Mouse (Mus musculus) hindbrain, embryonic 16.5 days (tissue): ENCODE measurements at regions not wholly inside any gene's neighbourhood (a gene's known extent, or its start where the extent isn't known, plus 50 kb on each side); places are given as distances from the start of the nearest gene placed in this dataset.

ENCODE experiments used
- ATAC-seq: fragments of 200-750 bp; cut with Nextera tagmentation; 2 replicates; pipeline ENCODE4 v1.8.0; 2017; ENCODE audit warnings: moderate TSS enrichment, moderate library complexity
- H3K27ac ChIP-seq: fragments of 300-500 bp; sonication (generic); 2 replicates; pipeline ENCODE4 v1.5.1; 2014; ENCODE audit warnings: low read depth, mild to moderate bottlenecking, control low read depth, low read length, moderate library complexity
- H3K27me3 ChIP-seq: fragments of 300-500 bp; sonication (generic); replicated peaks from 2 replicates; pipeline ENCODE4 v1.6.1; 2014; ENCODE audit warnings: low read length; ENCODE audit not compliant: control insufficient read depth, insufficient read depth
- H3K36me3 ChIP-seq: fragments of 300-500 bp; sonication (generic); 2 replicates; pipeline ENCODE4 v1.6.1; 2014; ENCODE audit warnings: mild to moderate bottlenecking, low read length, moderate library complexity, mixed read lengths; ENCODE audit not compliant: control insufficient read depth, insufficient read depth
- H3K4me1 ChIP-seq: fragments of 300-500 bp; sonication (generic); 2 replicates; pipeline ENCODE4 v1.6.1; 2014; ENCODE audit warnings: low read depth, low read length; ENCODE audit not compliant: control insufficient read depth, insufficient read depth
- H3K4me2 ChIP-seq: fragments of 300-500 bp; sonication (generic); 2 replicates; pipeline ENCODE4 v1.6.1; 2014; ENCODE audit warnings: mild to moderate bottlenecking, low read length, control low read depth, moderate library complexity
- H3K4me3 ChIP-seq: fragments of 300-500 bp; sonication (generic); 2 replicates; pipeline ENCODE4 v1.5.1; 2014; ENCODE audit warnings: mild to moderate bottlenecking, low read length, control low read depth, moderate library complexity
- H3K9ac ChIP-seq: fragments of 300-500 bp; sonication (generic); 2 replicates; pipeline ENCODE4 v1.6.1; 2014; ENCODE audit warnings: low read depth, mild to moderate bottlenecking, control low read depth, low read length, moderate library complexity
- H3K9me3 ChIP-seq: fragments of 300-500 bp; sonication (generic); 2 replicates; pipeline ENCODE4 v1.6.1; 2014; ENCODE audit warnings: mild to moderate bottlenecking, low read length, moderate library complexity; ENCODE audit not compliant: control insufficient read depth
- WGBS: fragments of 180-500 bp; shearing (Covaris S2); extraction: QIAGEN DNeasy Blood & Tissue Kit; methylation state at CpG from one replicate; pipeline ENCODE4 v1.1.7; 2014; 5-methylcytosine and 5-hydroxymethylcytosine counted together

GRCm38 (mm10) chr1:117519498-117520032, 177.4 kb upstream of the Gm28363 start:
- H3K4me1 ChIP-seq: no peaks in the 10 kb centered on the region
- no peaks in the 10 kb centered on the region for H3K9me3 ChIP-seq
- ATAC-seq: peak; percentile 81
- H3K4me3 ChIP-seq: no peak overlapping the region
- no peaks in the 10 kb centered on the region for H3K27me3 ChIP-seq
- no peak overlapping the region for H3K4me2 ChIP-seq
- WGBS: 23% methylated on average over 5 of the region's 5 CpGs
- H3K27ac ChIP-seq: no peak overlapping the region
- no peak overlapping the region for H3K9ac ChIP-seq
- no peaks in the 10 kb centered on the region for H3K36me3 ChIP-seq
